Mouse (Mus musculus): ENCODE measurements at regions not wholly inside any gene's neighbourhood (a gene's known extent, or its start where the extent isn't known, plus 50 kb on each side); places are given as distances from the start of the nearest gene placed in this dataset.

DNA sequence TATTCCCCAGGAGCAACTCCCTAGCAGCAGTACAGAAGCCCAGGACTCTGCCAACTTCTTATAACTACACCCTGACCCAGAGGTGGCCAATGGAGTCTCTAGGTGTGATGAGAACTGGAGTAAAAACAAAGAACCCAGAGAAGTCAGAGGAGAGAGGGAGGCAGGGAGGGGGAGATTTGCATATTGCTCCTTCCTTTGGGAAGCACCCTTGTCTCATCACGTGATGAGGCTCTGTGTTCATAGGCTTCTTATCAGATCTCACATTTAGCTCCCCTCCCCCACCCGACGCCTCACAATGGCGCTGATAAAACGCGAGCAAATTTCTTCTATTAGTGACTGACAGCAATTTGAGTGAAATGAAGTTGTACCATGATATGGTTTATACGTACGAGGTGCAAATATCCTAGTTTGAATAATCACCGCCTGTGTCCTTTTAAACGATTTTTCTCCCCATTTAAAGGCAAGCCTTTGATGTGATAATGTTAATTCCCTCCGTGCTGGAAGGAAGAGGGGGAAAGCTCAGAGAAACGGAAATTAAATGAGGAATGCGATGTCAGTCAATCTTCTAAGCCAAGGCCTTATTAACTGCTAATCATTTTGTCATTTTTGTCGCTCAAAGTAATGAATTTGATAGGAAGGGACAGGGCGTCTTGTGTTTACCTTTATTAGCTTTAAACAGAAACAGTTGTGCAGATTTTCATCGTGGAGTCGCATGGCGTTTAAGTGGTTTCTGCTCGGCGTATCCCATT, 273.3 kb downstream of the Irx1 start:
- H3K4me2 ChIP-seq (replicated peaks; ENCODE audit: low read depth), result no peak overlapping the region
- ATAC-seq (ENCODE audit: low FRiP score, low TSS enrichment) (no peak), DNase-seq (ENCODE audit: low spot score) (no peak)
- TF ChIP-seq CTCF (IDR thresholded peaks at IDR 0.05; ENCODE audit: low read depth), result no peak
- no peak overlapping the region for H3K27ac ChIP-seq (replicated peaks)
- H3K36me3 ChIP-seq (ENCODE audit: control insufficient read depth, insufficient read depth, low read length), result no peaks in the 10 kb centered on the region
- H3K9ac ChIP-seq (ENCODE audit: low read length), result no peak overlapping the region
- no peaks in the 10 kb centered on the region for H3K27me3 ChIP-seq (ENCODE audit: control insufficient read depth, insufficient read depth, low read length)
- WGBS, result 27% methylated on average over 20 of the region's 20 CpGs
- no peaks in the 10 kb centered on the region for H3K4me1 ChIP-seq (replicated peaks; ENCODE audit: control insufficient read depth, insufficient read depth)
- H3K4me3 ChIP-seq (ENCODE audit: low read depth, low read length), result no peak overlapping the region
- H3K9me3 ChIP-seq (ENCODE audit: control insufficient read depth, low read length), result no peaks in the 10 kb centered on the region

- H3K9ac ChIP-seq (ENCODE audit: low read length), result no peak overlapping the region
- no peaks in the 10 kb centered on the region for H3K27me3 ChIP-seq (ENCODE audit: control insufficient read depth, insufficient read depth, low read length)
- WGBS, result 46% methylated on average over 9 of the region's 9 CpGs
- H3K27ac ChIP-seq (replicated peaks), result no peak overlapping the region
- no peaks in the 10 kb centered on the region for H3K9me3 ChIP-seq (ENCODE audit: control insufficient read depth, low read length)
- H3K4me1 ChIP-seq (replicated peaks; ENCODE audit: control insufficient read depth, insufficient read depth), result no peaks in the 10 kb centered on the region
- TF ChIP-seq EP300 (optimal IDR thresholded peaks at IDR 0.05), result no peak
- no peak for TF ChIP-seq CTCF (IDR thresholded peaks at IDR 0.05; ENCODE audit: low read depth)
- ATAC-seq (ENCODE audit: low FRiP score, low TSS enrichment) (no peak), DNase-seq (ENCODE audit: low spot score) (no peak)
- no peak overlapping the region for H3K4me2 ChIP-seq (replicated peaks; ENCODE audit: low read depth)
- H3K4me3 ChIP-seq (ENCODE audit: low read depth, low read length), result no peak overlapping the region
- no peaks in the 10 kb centered on the region for H3K36me3 ChIP-seq (ENCODE audit: control insufficient read depth, insufficient read depth, low read length)
These were observed 274.3 kb downstream of the Irx1 start for GRCm38 (mm10) chr13:71689187-71689586.

- WGBS, result 77% methylated on average over 10 of the region's 10 CpGs
- Histone ChIP-seq H3K9me3 (ENCODE audit: control insufficient read depth, low read length) (no peaks in the 10 kb centered on the region), H3K4me2 (replicated peaks; ENCODE audit: low read depth) (no peak overlapping the region), H3K36me3 (ENCODE audit: control insufficient read depth, insufficient read depth, low read length) (no peaks in the 10 kb centered on the region), H3K9ac (ENCODE audit: low read length) (no peak overlapping the region), H3K27ac (replicated peaks) (no peak overlapping the region), H3K27me3 (ENCODE audit: control insufficient read depth, insufficient read depth, low read length) (no peaks in the 10 kb centered on the region), H3K4me1 (replicated peaks; ENCODE audit: control insufficient read depth, insufficient read depth) (no peaks in the 10 kb centered on the region), H3K4me3 (ENCODE audit: low read depth, low read length) (no peak overlapping the region)
- DNase-seq (ENCODE audit: low spot score), result no peak
- no peak for ATAC-seq (ENCODE audit: low FRiP score, low TSS enrichment)
- TF ChIP-seq CTCF (IDR thresholded peaks at IDR 0.05; ENCODE audit: low read depth) (no peak), EP300 (optimal IDR thresholded peaks at IDR 0.05) (no peak)
These were observed 287.4 kb downstream of the Irx1 start for GRCm38 (mm10) chr13:71676081-71676624.

DNA sequence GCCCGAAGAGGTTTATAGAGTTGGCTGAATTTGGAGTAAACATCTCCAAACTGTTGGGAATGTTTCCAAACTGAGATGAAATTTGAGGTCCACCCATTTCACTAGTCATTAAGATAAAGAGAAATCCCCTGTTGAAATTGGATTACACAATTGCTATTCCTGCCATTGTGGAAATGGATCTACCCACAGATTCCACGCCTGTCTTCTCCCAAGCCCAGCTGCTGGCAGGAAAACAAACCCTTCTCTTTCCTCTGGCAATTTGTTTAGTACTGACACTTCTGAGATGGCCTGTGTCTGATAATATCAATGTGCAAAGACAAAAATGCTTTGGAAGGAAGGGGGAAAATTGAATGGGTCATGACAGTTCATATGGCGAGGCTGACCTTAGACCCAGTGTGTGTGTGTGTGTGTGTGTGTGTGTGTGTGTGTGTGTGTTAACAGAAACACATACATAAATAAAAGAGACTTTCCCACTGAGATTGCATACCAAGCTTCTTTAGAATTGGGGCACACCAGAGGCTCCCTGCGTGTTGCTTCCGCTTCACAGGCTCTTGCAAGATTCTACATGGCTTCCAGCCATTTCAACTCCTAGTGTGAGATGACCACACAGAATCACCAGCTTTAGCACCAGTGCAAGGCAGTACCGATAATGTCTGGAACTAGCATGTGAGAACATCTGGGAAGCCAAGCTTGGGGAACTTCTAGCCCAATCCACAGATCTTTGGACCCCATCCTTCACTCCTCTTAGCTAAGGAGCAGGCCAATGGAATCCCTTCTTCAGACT, 293.4 kb downstream of the Irx1 start:
- H3K9ac ChIP-seq (ENCODE audit: low read length), result no peak overlapping the region
- ATAC-seq (ENCODE audit: low FRiP score, low TSS enrichment) (no peak), DNase-seq (ENCODE audit: low spot score) (no peak)
- no peaks in the 10 kb centered on the region for H3K27me3 ChIP-seq (ENCODE audit: control insufficient read depth, insufficient read depth, low read length)
- no peak overlapping the region for H3K4me3 ChIP-seq (ENCODE audit: low read depth, low read length)
- no peak overlapping the region for H3K27ac ChIP-seq (replicated peaks)
- H3K4me1 ChIP-seq (replicated peaks; ENCODE audit: control insufficient read depth, insufficient read depth), result no peaks in the 10 kb centered on the region
- H3K4me2 ChIP-seq (replicated peaks; ENCODE audit: low read depth), result no peak overlapping the region
- H3K36me3 ChIP-seq (ENCODE audit: control insufficient read depth, insufficient read depth, low read length), result no peaks in the 10 kb centered on the region
- WGBS, result 44% methylated on average over 6 of the region's 6 CpGs
- H3K9me3 ChIP-seq (ENCODE audit: control insufficient read depth, low read length), result no peaks in the 10 kb centered on the region
- TF ChIP-seq EP300 (optimal IDR thresholded peaks at IDR 0.05) (no peak), CTCF (IDR thresholded peaks at IDR 0.05; ENCODE audit: low read depth) (no peak)

DNA sequence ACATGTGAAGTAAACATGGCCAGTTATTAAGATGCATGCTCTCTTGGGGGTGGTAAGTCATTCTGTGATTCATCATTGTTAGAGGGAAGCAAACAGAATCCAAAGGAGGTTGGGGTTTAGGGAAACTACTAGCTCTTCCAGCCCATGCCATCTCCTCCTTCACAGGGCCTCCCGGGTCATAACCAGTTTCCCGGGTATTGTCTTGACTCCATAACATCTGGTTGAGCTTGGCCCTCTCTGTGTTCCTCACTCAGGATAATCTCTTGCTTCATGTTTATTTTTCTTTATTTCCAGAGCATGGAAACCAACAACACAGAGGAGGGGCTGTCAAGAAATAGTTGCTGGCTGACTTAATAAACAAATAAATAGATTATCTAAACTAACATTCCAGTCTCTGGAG, 295.3 kb downstream of the Irx1 start:
- H3K9me3 ChIP-seq (ENCODE audit: control insufficient read depth, low read length), result no peaks in the 10 kb centered on the region
- no peak overlapping the region for H3K27ac ChIP-seq (replicated peaks)
- no peaks in the 10 kb centered on the region for H3K4me1 ChIP-seq (replicated peaks; ENCODE audit: control insufficient read depth, insufficient read depth)
- H3K4me3 ChIP-seq (ENCODE audit: low read depth, low read length), result no peak overlapping the region
- ATAC-seq (ENCODE audit: low FRiP score, low TSS enrichment) (no peak), DNase-seq (ENCODE audit: low spot score) (no peak)
- no peak overlapping the region for H3K4me2 ChIP-seq (replicated peaks; ENCODE audit: low read depth)
- no peaks in the 10 kb centered on the region for H3K27me3 ChIP-seq (ENCODE audit: control insufficient read depth, insufficient read depth, low read length)
- H3K9ac ChIP-seq (ENCODE audit: low read length), result no peak overlapping the region
- no peaks in the 10 kb centered on the region for H3K36me3 ChIP-seq (ENCODE audit: control insufficient read depth, insufficient read depth, low read length)
- 60% methylated on average over 2 of the region's 2 CpGs for WGBS
- TF ChIP-seq CTCF (IDR thresholded peaks at IDR 0.05; ENCODE audit: low read depth), result no peak
- no peak for TF ChIP-seq EP300 (optimal IDR thresholded peaks at IDR 0.05)
